Comparison of ENCODE assay signal across 22 mouse cellular contexts in the genomic region with DNA sequence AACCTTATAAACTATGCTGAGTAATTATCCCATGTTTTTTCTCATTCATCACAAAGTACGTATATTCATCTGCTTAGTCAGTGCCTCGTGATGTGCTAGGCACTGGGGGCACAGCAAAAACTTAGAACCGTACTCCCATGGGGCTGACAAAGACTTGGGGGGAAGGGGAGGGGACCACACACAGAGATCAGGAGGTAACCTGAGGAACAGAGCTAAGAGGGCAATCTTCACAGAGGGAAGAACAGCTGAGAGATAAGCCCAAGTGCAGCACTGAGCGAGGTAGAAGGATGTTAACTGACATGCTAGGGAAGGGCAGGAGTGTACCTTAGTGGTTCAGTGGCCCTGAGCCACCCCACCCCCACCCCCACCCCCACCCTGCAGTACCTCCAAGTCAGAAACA. TPM values are rescaled to one million over a fixed set of nuclear protein-coding genes. Genes with fewer than 3 reads are reported as not detected.
DNase-seq lines count a peak whose midpoint lies in the region; ATAC-seq and TF ChIP-seq lines count a peak whose summit lies in the region.
"Had no signal": no experiment of that assay in that cellular context is flagged by ENCODE, and none has a peak within 500 bp of the region (broad histone marks: within the 10 kb centered on the region; RNA-seq: fewer than 3 reads in every experiment).

No protein-coding gene starts in this region.

- no peaks in the 10 kb centered on the region for H3K36me3 ChIP-seq in intestine, embryonic 15.5 days
- H3K36me3 ChIP-seq in intestine, postnatal 0 days (ENCODE audit: control insufficient read depth, insufficient read depth) = no peaks in the 10 kb centered on the region
- no peaks in the 10 kb centered on the region; a peak in 2 of 4 replicates for H3K36me3 ChIP-seq in MEL (ENCODE audit: control insufficient read depth in 1 of 2, insufficient read depth in 2 of 2, low read length in 2 of 2)
- H3K36me3 ChIP-seq in embryonic facial prominence, embryonic 10.5 days (replicated peaks) = 0 out of 2 replicates have a peak, but pooled peaks cover 2% of the 10 kb centered on the region
- no peaks in the 10 kb centered on the region for H3K36me3 ChIP-seq in limb, embryonic 12.5 days
- H3K36me3 ChIP-seq: embryonic facial prominence, embryonic 15.5 days; heart, embryonic 12.5 days; neural tube, embryonic 13.5 days had no signal

- no peak overlapping the region for H3K4me2 ChIP-seq in intestine, embryonic 15.5 days (replicated peaks)
- H3K4me2 ChIP-seq in intestine, postnatal 0 days (replicated peaks; ENCODE audit: low read depth) = no peak overlapping the region
- H3K4me2 ChIP-seq in limb, embryonic 12.5 days = no peak overlapping the region
- H3K4me2 ChIP-seq: embryonic facial prominence, embryonic 15.5 days; heart, embryonic 12.5 days; hindbrain, embryonic 14.5 days; neural tube, embryonic 13.5 days had no signal

- peaks cover 9% of the 10 kb centered on the region; the same call in 1 of the 2 replicates for H3K79me2 ChIP-seq in MEL (ENCODE audit: control insufficient read depth, insufficient read depth, low read length, poor library complexity)

- no peak for ATAC-seq in intestine, embryonic 15.5 days
- no peak for ATAC-seq in intestine, postnatal 0 days
- ATAC-seq in limb, embryonic 12.5 days (ENCODE audit: insufficient number of reproducible peaks, insufficient read depth, low FRiP score, low TSS enrichment, low read depth) = peak; percentile 71
- ATAC-seq in CD4-positive, CD25-positive, alpha-beta regulatory T cell, adult 4 months = no peak
- ATAC-seq: intestine, embryonic 16.5 days; liver, postnatal 0 days had no signal

- TF ChIP-seq CTCF in intestine, postnatal 0 days (IDR thresholded peaks at IDR 0.05; ENCODE audit: low read depth) = no peak
- TF ChIP-seq CTCF in MEL (IDR thresholded peaks at IDR 0.05 in 2 of 3, conservative IDR thresholded peaks at IDR 0.05 in 1 of 3; ENCODE audit: control insufficient read depth in 1 of 3, insufficient read depth in 1 of 3, low read depth in 2 of 3, low read length in 3 of 3, poor library complexity in 1 of 3, severe bottlenecking in 1 of 3) = no peak

- no peak overlapping the region for H3K9ac ChIP-seq in intestine, embryonic 15.5 days
- H3K9ac ChIP-seq in intestine, postnatal 0 days (ENCODE audit: low read depth, low read length) = no peak overlapping the region
- no peak overlapping the region for H3K9ac ChIP-seq in MEL (ENCODE audit: control insufficient read depth, low read depth, low read length, poor library complexity, severe bottlenecking)
- H3K9ac ChIP-seq in limb, embryonic 12.5 days (replicated peaks) = no peak overlapping the region
- H3K9ac ChIP-seq: embryonic facial prominence, embryonic 15.5 days; hindbrain, embryonic 14.5 days; liver, postnatal 0 days; neural tube, embryonic 13.5 days had no signal

- H3K27ac ChIP-seq in intestine, embryonic 15.5 days = 0 out of 2 replicates have a peak overlapping the region, but pooled peaks have one; percentile 1
- no peak overlapping the region for H3K27ac ChIP-seq in intestine, postnatal 0 days (ENCODE audit: low read depth, low read length)
- H3K27ac ChIP-seq in MEL (ENCODE audit: control insufficient read depth, low read depth, low read length) = no peak overlapping the region
- no peak overlapping the region for H3K27ac ChIP-seq in embryonic facial prominence, embryonic 10.5 days (replicated peaks)
- H3K27ac ChIP-seq in limb, embryonic 12.5 days = no peak overlapping the region
- H3K27ac ChIP-seq: kidney, postnatal 0 days; neural tube, embryonic 13.5 days had no signal

- peaks cover 41% of the 10 kb centered on the region for H3K4me1 ChIP-seq in intestine, embryonic 15.5 days (replicated peaks)
- peaks cover 17% of the 10 kb centered on the region for H3K4me1 ChIP-seq in intestine, postnatal 0 days (replicated peaks; ENCODE audit: control insufficient read depth, insufficient read depth, low read length)
- peaks cover 4% of the 10 kb centered on the region in 2 experiments; a peak in 3 of 4 replicates for H3K4me1 ChIP-seq in MEL (ENCODE audit: control insufficient read depth in 1 of 2, insufficient read depth in 2 of 2, low read length in 2 of 2)
- H3K4me1 ChIP-seq in embryonic facial prominence, embryonic 10.5 days = peaks cover 51% of the 10 kb centered on the region
- H3K4me1 ChIP-seq in limb, embryonic 12.5 days (replicated peaks) = peaks cover 37% of the 10 kb centered on the region

- TF ChIP-seq POLR2A in MEL (IDR thresholded peaks at IDR 0.05; ENCODE audit: control insufficient read depth in 1 of 2, insufficient read depth in 1 of 2, low read depth in 1 of 2, low read length in 2 of 2, poor library complexity in 1 of 2) = no peak

- H3K27me3 ChIP-seq in intestine, embryonic 15.5 days (replicated peaks) = no peaks in the 10 kb centered on the region
- no peaks in the 10 kb centered on the region for H3K27me3 ChIP-seq in intestine, postnatal 0 days (replicated peaks; ENCODE audit: control insufficient read depth, insufficient read depth, low read length)
- no peaks in the 10 kb centered on the region for H3K27me3 ChIP-seq in MEL (ENCODE audit: control insufficient read depth in 1 of 2, insufficient read depth in 2 of 2, low read length in 2 of 2)
- H3K27me3 ChIP-seq in embryonic facial prominence, embryonic 10.5 days (replicated peaks; ENCODE audit: low read depth, poor library complexity, severe bottlenecking) = no peaks in the 10 kb centered on the region
- no peaks in the 10 kb centered on the region for H3K27me3 ChIP-seq in limb, embryonic 12.5 days
- H3K27me3 ChIP-seq: embryonic facial prominence, embryonic 15.5 days; heart, embryonic 12.5 days; neural tube, embryonic 13.5 days had no signal

- no peak for TF ChIP-seq RAD21 in MEL (IDR thresholded peaks at IDR 0.05; ENCODE audit: low read depth, low read length)

- no peak for TF ChIP-seq EP300 in MEL (IDR thresholded peaks at IDR 0.05; ENCODE audit: low read depth in 1 of 2, low read length in 2 of 2)

- 19% methylated on average over 4 of the region's 4 CpGs for WGBS in intestine, embryonic 15.5 days
- 34% methylated on average over 4 of the region's 4 CpGs for WGBS in intestine, postnatal 0 days
- 19% methylated on average over 4 of the region's 4 CpGs for WGBS in embryonic facial prominence, embryonic 10.5 days
- 16% methylated on average over 4 of the region's 4 CpGs for WGBS in limb, embryonic 12.5 days

- intact Hi-C loops in left cerebral cortex, postnatal 36 days (cut with DNase I) = no loop called here

- peak; percentile 11 for DNase-seq in MEL (ENCODE audit: low read depth, low spot score)
- peak; percentile 46 for DNase-seq in embryonic facial prominence, embryonic 10.5 days (ENCODE audit: low spot score)
- no peak for DNase-seq in Muller cell, postnatal 12 days (ENCODE audit: inconsistent ontology term)
- no peak for DNase-seq in left cerebral cortex, postnatal 36 days (ENCODE audit: low spot score in 2 of 2)
- DNase-seq: adrenal gland, postnatal 36 days; cerebellum, adult 2 months; cerebellum, postnatal 36 days; liver, postnatal 0 days; lung, postnatal 10 days; right cerebral cortex, adult 18-20 months; thymus, postnatal 25 days had no signal

- no peaks in the 10 kb centered on the region for H3K9me3 ChIP-seq in intestine, embryonic 15.5 days
- H3K9me3 ChIP-seq in intestine, postnatal 0 days (ENCODE audit: control insufficient read depth) = no peaks in the 10 kb centered on the region
- no peaks in the 10 kb centered on the region for H3K9me3 ChIP-seq in MEL (replicated peaks; ENCODE audit: insufficient read depth, low read length)
- no peaks in the 10 kb centered on the region for H3K9me3 ChIP-seq in embryonic facial prominence, embryonic 10.5 days
- H3K9me3 ChIP-seq in limb, embryonic 12.5 days = no peaks in the 10 kb centered on the region
- H3K9me3 ChIP-seq: embryonic facial prominence, embryonic 15.5 days; heart, embryonic 12.5 days; megakaryocyte, embryonic 14.5 days; neural tube, embryonic 13.5 days had no signal

- H3K4me3 ChIP-seq in intestine, embryonic 15.5 days (replicated peaks) = no peak overlapping the region
- H3K4me3 ChIP-seq in intestine, postnatal 0 days (ENCODE audit: low read depth, low read length) = no peak overlapping the region
- H3K4me3 ChIP-seq in MEL (ENCODE audit: control insufficient read depth in 1 of 2, insufficient read depth in 1 of 2, low read depth in 2 of 2, low read length in 2 of 2) = no peak overlapping the region
- H3K4me3 ChIP-seq in embryonic facial prominence, embryonic 10.5 days = 0 out of 2 replicates have a peak overlapping the region, but pooled peaks have one; percentile 5
- no peak overlapping the region for H3K4me3 ChIP-seq in limb, embryonic 12.5 days (replicated peaks)
- H3K4me3 ChIP-seq: embryonic facial prominence, embryonic 15.5 days; heart, embryonic 12.5 days; megakaryocyte, embryonic 14.5 days; neural tube, embryonic 13.5 days had no signal

RNA-seq across cellular contexts. Expression of gene Cmtm4, which starts 8.9 kb away (rescaled TPM):
- polyA plus RNA-seq in intestine, embryonic 15.5 days (2015; fragmentation: Nextera tagmentation; extraction: Ambion mirVana) = 6.3 and 6.9 TPM in 2 replicates
- polyA plus RNA-seq in intestine, postnatal 0 days (2015; fragmentation: Nextera tagmentation; extraction: Ambion mirVana) = 5.9 and 6.7 TPM in 2 replicates
- total RNA-seq in MEL (2012; rRNA removed) = 6.4 and 6.5 TPM in 2 replicates
- polyA plus RNA-seq in MEL (2012; ENCODE audit: insufficient read depth in 1 of 2, insufficient read length in 2 of 2, low read depth in 1 of 2, low replicate concordance in 2 of 2, missing spikeins in 1 of 2) = 10 to 100 TPM; 12.0 to 31.1 TPM
- polyA plus RNA-seq in embryonic facial prominence, embryonic 10.5 days (2016; fragmentation: Nextera tagmentation; extraction: Ambion mirVana) = 2.2 and 2.4 TPM in 2 replicates
- 3.2 TPM in 2 replicates for polyA plus RNA-seq in limb, embryonic 12.5 days (2016; fragmentation: Nextera tagmentation; extraction: Ambion mirVana)
- total RNA-seq in left cerebral cortex, postnatal 36 days (2021) = 10 to 100 TPM; 79.5 to 82.1 TPM
- under 1 TPM; 0.16 to 0.43 TPM for polyA plus RNA-seq in CD4-positive, CD25-positive, alpha-beta regulatory T cell, adult 4 months (2017; shearing (Covaris generic))

RNA-seq across cellular contexts. Expression of gene Cmtm3, which starts 47.5 kb away (rescaled TPM):
- polyA plus RNA-seq in intestine, embryonic 15.5 days (2015; fragmentation: Nextera tagmentation; extraction: Ambion mirVana) = 111 and 126 TPM in 2 replicates
- 40.3 and 40.5 TPM in 2 replicates for polyA plus RNA-seq in intestine, postnatal 0 days (2015; fragmentation: Nextera tagmentation; extraction: Ambion mirVana)
- total RNA-seq in MEL (2012; rRNA removed) = 13.2 and 17.9 TPM in 2 replicates
- 10 to 100 TPM in 1 of 2 experiments, not detected in 1; 56.3 TPM for polyA plus RNA-seq in MEL (2012; ENCODE audit: insufficient read depth in 1 of 2, insufficient read length in 2 of 2, low read depth in 1 of 2, low replicate concordance in 2 of 2, missing spikeins in 1 of 2)
- polyA plus RNA-seq in embryonic facial prominence, embryonic 10.5 days (2016; fragmentation: Nextera tagmentation; extraction: Ambion mirVana) = 93.4 and 105 TPM in 2 replicates
- polyA plus RNA-seq in limb, embryonic 12.5 days (2016; fragmentation: Nextera tagmentation; extraction: Ambion mirVana) = 99.8 and 102 TPM in 2 replicates
- total RNA-seq in left cerebral cortex, postnatal 36 days (2021) = 10 to 100 TPM; 11.9 to 12.1 TPM
- polyA plus RNA-seq in CD4-positive, CD25-positive, alpha-beta regulatory T cell, adult 4 months (2017; shearing (Covaris generic)) = 10 to 100 TPM; 17.4 to 22.8 TPM

RNA-seq across cellular contexts. Expression of gene Dync1li2, which starts 56.2 kb away (rescaled TPM):
- polyA plus RNA-seq in intestine, embryonic 15.5 days (2015; fragmentation: Nextera tagmentation; extraction: Ambion mirVana) = 46.0 and 46.1 TPM in 2 replicates
- polyA plus RNA-seq in intestine, postnatal 0 days (2015; fragmentation: Nextera tagmentation; extraction: Ambion mirVana) = 19.0 and 20.4 TPM in 2 replicates
- total RNA-seq in MEL (2012; rRNA removed) = 19.3 and 22.4 TPM in 2 replicates
- 10 to 100 TPM in 1 of 2 experiments, not detected in 1; 23.8 TPM for polyA plus RNA-seq in MEL (2012; ENCODE audit: insufficient read depth in 1 of 2, insufficient read length in 2 of 2, low read depth in 1 of 2, low replicate concordance in 2 of 2, missing spikeins in 1 of 2)
- 69.3 and 74.4 TPM in 2 replicates for polyA plus RNA-seq in embryonic facial prominence, embryonic 10.5 days (2016; fragmentation: Nextera tagmentation; extraction: Ambion mirVana)
- polyA plus RNA-seq in limb, embryonic 12.5 days (2016; fragmentation: Nextera tagmentation; extraction: Ambion mirVana) = 79.0 and 83.5 TPM in 2 replicates
- 100 to 1,000 TPM; 276 to 310 TPM for total RNA-seq in left cerebral cortex, postnatal 36 days (2021)
- polyA plus RNA-seq in CD4-positive, CD25-positive, alpha-beta regulatory T cell, adult 4 months (2017; shearing (Covaris generic)) = 10 to 100 TPM; 28.1 to 31.0 TPM

Comparison
In these comparisons a context has a peak if more than half of its experiments do, and no peak if none do; other contexts are left out.
1. DNase-seq: peak in MEL (single experiment) and embryonic facial prominence, embryonic 10.5 days (single experiment); none in Muller cell, postnatal 12 days (single experiment) and left cerebral cortex, postnatal 36 days (0 of 2).